Mouse (Mus musculus) urinary bladder, adult 18-20 months (tissue): ENCODE measurements around the gene Pde3a.

Source experiments
- DNase-seq, 2 experiments: peaks; one replicate each; pipeline ENCODE4 v3.0.0; 2022; ENCODE audit warnings: low spot score in 2 of 2, mixed read lengths in 2 of 2

Pde3a gene

GRCm38 (mm10) chr6:141248691-141249584 lies at the start of gene Pde3a:
Gene Pde3a, plus strand, starts transcription at chr6:141249269.
- DNase-seq: peak in 1 of 2 experiments; percentile 6

DNA sequence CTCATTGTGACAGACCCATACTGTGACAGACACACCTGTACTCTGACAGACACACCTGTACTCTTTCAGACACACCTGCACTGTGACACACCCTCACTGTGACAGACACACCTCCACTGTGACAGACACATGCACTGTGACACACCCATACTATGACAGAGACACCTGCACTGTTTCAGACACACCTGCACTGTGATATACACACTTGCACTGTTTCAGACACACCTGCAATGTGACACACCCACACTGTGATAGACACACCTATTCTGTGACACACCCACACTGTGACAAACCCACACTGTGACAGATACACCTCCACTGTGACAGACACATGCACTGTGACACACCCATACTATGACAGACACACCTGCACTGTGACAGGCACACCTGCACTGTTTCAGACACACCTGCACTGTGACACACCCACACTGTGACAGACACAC lies 48.9 kb upstream of the Pde3a start:
- DNase-seq: no peak

GRCm38 (mm10) chr6:141207531-141207930 lies 41.5 kb upstream of the Pde3a start:
- DNase-seq: no peak

DNA sequence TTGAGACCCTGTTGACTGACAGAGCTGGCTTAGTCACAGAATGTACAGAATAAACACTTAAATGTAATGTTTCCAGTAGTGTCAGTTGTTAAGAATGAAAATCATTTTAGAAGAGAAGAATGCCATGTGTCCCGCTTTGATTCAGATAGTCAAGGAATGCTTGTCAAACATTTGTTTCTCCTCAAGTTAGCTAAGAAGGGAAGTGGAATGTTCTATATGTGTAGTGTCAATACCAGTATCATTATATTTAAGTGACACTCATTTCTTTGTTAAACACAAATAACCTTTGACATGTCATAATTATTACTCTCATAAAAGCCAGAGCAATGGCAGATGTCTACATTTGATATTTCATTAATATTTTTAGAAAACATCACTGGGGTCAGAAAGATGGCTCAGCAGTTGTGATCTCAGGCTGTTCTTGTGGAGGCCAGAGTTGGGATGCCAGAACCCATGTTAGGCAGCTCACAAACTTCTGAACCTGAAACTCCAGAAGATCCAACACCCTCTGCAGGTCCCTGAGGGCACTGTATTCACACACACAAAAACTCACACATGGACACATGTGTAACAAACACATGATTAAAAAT lies 40.7 kb upstream of the Pde3a start:
- no peak for DNase-seq

DNA sequence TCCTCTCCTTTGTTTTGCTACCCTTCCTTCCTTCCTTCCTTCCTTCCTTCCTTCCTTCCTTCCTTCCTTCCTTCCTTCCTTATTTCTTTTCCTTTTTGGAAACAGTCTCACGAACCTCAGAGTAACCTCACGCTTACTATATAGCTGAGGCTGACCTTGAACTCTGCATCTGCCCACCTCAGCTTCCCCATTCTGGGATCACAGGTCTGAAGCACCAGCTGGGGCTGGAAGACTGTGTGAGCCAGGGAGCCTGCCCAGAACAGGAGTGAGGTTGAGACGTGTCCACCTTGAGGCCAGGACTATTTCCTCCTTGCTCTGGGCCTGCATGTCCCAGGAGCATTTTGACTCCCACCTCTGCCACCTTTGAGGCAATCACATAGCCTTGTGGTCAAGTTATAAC lies 39.0 kb upstream of the Pde3a start:
- DNase-seq: no peak

DNA sequence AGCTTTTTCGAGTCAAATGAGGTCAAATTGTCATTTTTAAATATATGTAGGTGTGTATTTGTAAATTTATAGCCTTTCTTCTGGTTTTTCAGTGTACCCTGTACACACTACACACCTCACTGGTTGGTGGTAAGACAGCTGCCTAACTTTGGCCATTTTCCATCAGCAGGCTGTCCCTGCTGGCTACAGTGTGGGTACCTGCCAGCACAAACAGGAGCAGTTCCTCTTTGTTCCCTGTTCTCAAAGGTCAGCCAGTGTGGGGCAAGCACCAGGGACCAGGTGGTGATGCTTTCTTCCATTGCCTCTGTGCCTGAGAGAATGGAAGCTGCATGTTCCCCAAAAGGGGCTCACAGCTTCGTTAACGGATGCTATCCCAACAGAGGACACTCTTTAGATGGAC lies 28.0 kb upstream of the Pde3a start:
- no peak for DNase-seq

DNA sequence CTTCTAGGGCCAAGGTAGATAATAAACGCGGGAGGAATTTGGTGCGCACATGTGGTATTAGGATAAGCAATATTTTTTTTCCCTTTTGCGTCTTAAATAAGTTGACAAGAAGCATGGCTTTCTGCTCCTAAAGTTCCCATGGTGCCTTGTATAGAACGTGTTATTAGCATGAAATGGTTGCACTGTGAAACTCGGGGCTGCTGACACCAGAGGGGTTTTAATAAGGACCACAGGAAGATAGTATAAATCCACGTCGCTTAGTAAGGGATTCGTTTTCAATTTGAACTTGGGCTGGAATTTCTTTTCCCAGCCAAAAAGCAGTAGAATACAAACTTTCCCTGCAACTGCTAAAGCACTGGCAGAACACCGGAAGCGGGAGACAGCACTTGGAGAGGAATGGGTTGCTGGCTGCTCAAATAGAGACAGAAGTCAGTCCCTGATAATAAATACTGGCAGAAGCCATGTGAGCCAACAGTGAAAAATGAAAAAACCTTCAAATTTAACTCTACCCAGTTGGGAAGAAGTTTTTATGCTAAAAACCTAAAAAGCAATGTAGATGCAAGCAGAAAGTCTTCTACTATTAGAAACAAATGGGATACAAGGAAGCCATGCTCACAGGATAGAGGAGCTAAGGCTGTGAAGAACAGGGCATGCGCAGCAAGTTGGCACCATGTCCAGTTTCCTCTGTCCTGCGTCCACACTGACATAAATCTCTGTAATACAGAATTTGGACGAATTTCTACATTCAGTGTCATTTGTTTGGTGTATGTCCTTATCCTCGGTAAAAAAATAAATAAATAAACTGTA lies 22.0 kb upstream of the Pde3a start:
- DNase-seq: no peak

DNA sequence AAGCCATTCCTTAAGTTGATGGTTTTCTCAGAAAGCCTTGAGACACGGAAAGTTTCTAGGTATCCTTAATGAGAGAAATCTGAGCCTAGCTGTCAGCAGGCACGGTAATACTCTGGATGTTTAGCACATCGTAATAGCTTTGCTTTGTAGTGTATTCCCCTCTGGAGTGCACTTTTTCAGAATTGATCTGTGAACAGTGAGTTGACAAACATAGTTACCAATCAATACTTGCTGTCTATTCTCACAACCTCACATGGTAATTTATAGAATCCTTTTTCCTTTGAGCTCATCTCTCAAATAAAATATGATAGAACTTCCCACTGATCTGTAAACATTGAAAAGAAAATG lies 21.4 kb upstream of the Pde3a start:
- no peak for DNase-seq

- DNase-seq: no peak
Measured at GRCm38 (mm10) chr6:141232756-141233382, 16.2 kb upstream of the Pde3a start.

DNA sequence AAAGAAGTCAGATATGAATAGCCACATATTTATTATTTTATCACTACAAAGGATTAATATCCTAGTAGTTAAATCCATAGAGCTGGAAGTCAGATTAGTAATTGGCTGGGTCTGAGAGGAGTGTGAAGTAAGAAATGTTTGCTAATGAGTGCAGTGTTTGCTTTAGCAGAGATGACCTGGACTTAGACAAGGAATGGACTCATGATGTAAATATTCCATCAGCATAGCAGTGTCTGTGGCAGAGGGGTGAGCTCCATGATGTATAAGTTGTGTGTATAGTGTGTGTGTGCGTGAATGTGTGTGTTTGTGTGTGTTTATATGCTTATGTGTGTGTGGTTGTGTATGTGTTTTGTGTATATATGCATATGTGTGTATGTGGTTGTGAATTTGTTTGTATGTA lies 7.3 kb upstream of the Pde3a start:
- no peak for DNase-seq

DNA sequence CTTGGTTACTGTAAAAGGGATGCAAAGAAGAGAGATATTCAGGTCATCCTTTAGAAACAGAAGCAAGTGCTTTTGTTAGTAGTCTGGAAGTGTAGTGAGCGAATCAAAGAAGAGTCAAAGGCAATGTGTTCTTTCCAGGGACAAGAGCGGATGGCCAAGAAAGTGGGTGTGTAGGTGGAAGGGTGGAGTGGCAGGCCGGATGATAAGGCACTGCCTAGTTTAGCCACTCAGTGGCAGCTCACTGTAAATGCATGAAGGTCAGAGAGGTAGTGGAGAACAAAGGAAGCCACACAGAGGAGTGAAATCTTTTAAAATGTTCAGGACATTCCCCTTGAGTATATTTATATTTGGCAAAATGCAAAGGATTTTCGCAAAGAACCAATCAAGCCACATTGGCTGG lies 4.0 kb upstream of the Pde3a start:
- DNase-seq: no peak

DNA sequence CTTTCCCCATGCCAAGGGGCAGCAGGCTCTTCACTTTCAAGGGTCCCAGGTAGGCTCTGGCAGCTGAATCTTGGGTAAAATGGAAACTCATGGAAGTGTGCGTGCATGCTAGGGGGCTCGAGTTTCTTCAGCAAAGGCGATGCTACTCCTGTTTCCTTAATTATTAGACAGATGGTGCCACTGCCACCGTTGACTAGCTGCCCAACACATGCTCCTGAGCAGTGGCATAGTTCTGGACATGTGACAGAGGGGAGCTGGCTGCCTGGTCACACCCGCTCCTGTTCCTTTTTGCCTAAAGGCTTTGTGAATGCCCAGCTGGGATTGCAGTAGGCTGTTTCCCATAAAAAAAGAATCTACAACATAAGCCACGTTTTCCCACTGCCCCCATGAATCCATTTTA lies 2.7 kb upstream of the Pde3a start:
- no peak for DNase-seq

DNA sequence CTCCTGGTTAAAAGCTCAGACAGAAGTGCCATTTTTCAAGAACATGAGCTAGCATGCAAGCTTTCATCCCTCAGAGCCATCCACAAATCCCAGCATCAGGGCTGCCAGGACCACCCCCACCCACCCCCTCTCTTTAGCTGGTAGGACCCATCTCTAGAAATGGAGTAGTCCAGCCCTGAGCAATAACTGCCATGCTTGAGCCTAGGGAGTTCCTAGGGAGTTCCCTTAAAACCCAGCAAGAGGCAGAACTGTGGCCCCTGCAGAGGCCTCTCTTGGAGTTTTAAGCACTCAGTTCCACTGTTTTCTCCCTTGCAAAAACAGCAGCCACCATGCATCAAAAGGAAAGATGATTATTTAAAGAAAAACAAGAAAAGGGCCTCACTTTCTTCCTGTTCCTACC lies 988 bp upstream of the Pde3a start:
- DNase-seq: no peak

- DNase-seq: peak; percentile 48 to 76
Measured at GRCm38 (mm10) chr6:141249585-141250295, 671 bp downstream of the Pde3a start.

GRCm38 (mm10) chr6:141250296-141250629 lies 1.2 kb downstream of the Pde3a start:
- peak; percentile 10 to 11 for DNase-seq

DNA sequence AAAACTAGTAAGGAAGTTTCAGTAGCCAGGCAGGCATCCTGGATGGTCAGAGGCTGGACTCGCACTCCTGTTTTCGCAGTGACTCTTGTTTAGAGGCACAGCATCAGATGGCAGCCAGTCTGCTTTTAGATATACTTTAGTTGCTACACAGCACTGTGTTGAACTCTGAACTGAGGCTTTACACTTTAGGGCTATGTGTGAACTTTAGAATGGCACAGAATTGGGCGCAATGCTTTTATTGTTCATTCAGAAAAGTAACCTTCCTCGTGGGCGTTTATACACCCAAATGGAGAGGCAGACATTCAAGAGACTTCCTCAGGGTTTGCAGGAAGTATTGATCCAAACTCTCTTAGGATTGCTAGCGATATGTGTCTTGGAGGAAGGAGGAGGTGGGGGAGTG lies 1.9 kb downstream of the Pde3a start:
- no peak for DNase-seq

GRCm38 (mm10) chr6:141252520-141252919 lies 3.5 kb downstream of the Pde3a start:
- DNase-seq: no peak

- no peak for DNase-seq
Measured at GRCm38 (mm10) chr6:141254956-141255355, 5.9 kb downstream of the Pde3a start.

GRCm38 (mm10) chr6:141256896-141257295 lies 7.8 kb downstream of the Pde3a start:
- DNase-seq: no peak

- DNase-seq: no peak
Measured at GRCm38 (mm10) chr6:141257434-141258202, 8.5 kb downstream of the Pde3a start.

GRCm38 (mm10) chr6:141265257-141265656 lies 16.2 kb downstream of the Pde3a start:
- DNase-seq: no peak
